Mouse (Mus musculus): Measurements from ENCODE around the gene Creld2. TPM values are rescaled to one million over a fixed set of nuclear protein-coding genes. Genes with fewer than 3 reads are reported as not detected.
"Not testable (repeated sequence)": the region's sequence is repeated elsewhere in the genome, so short reads cannot be mapped to it uniquely, and the experiment has no call there.

The Creld2 gene
- 10 to 100 TPM; 26.6 to 34.4 TPM for total RNA-seq (2021)
- long read RNA-seq, experiment 1, transcript Creld2-201 (10 exons, 1,366 nt): major isoform, 96 of 103 reads
- long read RNA-seq, experiment 1, partial matches to known transcripts: 5 of 103 reads
- long read RNA-seq, experiment 1, other reads (novel, unspliced or antisense): 2 of 103 reads
- long read RNA-seq, experiment 2, transcript Creld2-201 (10 exons, 1,366 nt): major isoform, 30 of 41 reads
- long read RNA-seq, experiment 2, partial matches to known transcripts: 8 of 41 reads
- long read RNA-seq, experiment 2, other reads (novel, unspliced or antisense): 3 of 41 reads

- DNase-seq: peak; percentile 99
These were observed at the start of gene Creld2, which contains the start of gene Alg12 for GRCm38 (mm10) chr15:88819026-88819905. Creld2 (plus strand) TSS chr15:88819646. Alg12 (minus strand) TSS chr15:88819318.

GRCm38 (mm10) chr15:88774630-88775029, 44.8 kb upstream of the Creld2 start:
- not testable (repeated sequence) for DNase-seq

GRCm38 (mm10) chr15:88792140-88792850, 27.2 kb upstream of the Creld2 start:
- DNase-seq: no peak

- DNase-seq: not testable (repeated sequence)
These were observed 24.7 kb upstream of the Creld2 start for GRCm38 (mm10) chr15:88794729-88795128.

GRCm38 (mm10) chr15:88799950-88800371, 19.5 kb upstream of the Creld2 start:
- no peak for DNase-seq

GRCm38 (mm10) chr15:88800921-88801354, 18.5 kb upstream of the Creld2 start:
- DNase-seq: no peak

GRCm38 (mm10) chr15:88801903-88802302, 17.5 kb upstream of the Creld2 start:
- no peak for DNase-seq

- no peak for DNase-seq
These were observed 17.1 kb upstream of the Creld2 start for GRCm38 (mm10) chr15:88802348-88802747.

GRCm38 (mm10) chr15:88808121-88808520, 11.3 kb upstream of the Creld2 start:
- no peak for DNase-seq

- DNase-seq: no peak
These were observed 9.1 kb upstream of the Creld2 start for GRCm38 (mm10) chr15:88810369-88810768.

GRCm38 (mm10) chr15:88813262-88813661, 6.2 kb upstream of the Creld2 start:
- no peak for DNase-seq

GRCm38 (mm10) chr15:88813873-88814272, 5.6 kb upstream of the Creld2 start:
- not testable (repeated sequence) for DNase-seq

- DNase-seq: peak; percentile 31
These were observed 4.9 kb upstream of the Creld2 start for GRCm38 (mm10) chr15:88814411-88815047.

GRCm38 (mm10) chr15:88815196-88815700, 4.2 kb upstream of the Creld2 start:
- no peak for DNase-seq

- DNase-seq: no peak
These were observed 459 bp downstream of the Creld2 start for GRCm38 (mm10) chr15:88819906-88820303.

GRCm38 (mm10) chr15:88821403-88821802, 2.0 kb downstream of the Creld2 start:
- DNase-seq: no peak

- no peak for DNase-seq
These were observed 3.1 kb downstream of the Creld2 start for GRCm38 (mm10) chr15:88822513-88822912.

- DNase-seq: no peak
These were observed 3.9 kb downstream of the Creld2 start for GRCm38 (mm10) chr15:88823376-88823775.

- DNase-seq: no peak
These were observed 8.0 kb downstream of the Creld2 start for GRCm38 (mm10) chr15:88827466-88827865.

GRCm38 (mm10) chr15:88827991-88828799, 8.7 kb downstream of the Creld2 start:
- peak; percentile 81 for DNase-seq

Measured in adrenal gland, postnatal 10 days (tissue).